Mouse (Mus musculus) C3H10T1/2 (cell line): Measurements from ENCODE around the gene Krt10. TPM values are rescaled to one million over a fixed set of nuclear protein-coding genes. Genes with fewer than 3 reads are reported as not detected.

Experiments used
- polyA plus RNA-seq, 2 experiments: library from polyadenylated mRNA; unstranded; fragments of >200 nt; fragmentation: generic; extraction: Trizol; gene quantifications; one replicate each; pipeline ENCODE4 v1.2.1; 2012; ENCODE audit warnings: missing spikeins in 2 of 2

Krt10 gene
- 1 to 10 TPM; 2.4 to 8.5 TPM for polyA plus RNA-seq

GRCm38 (mm10) chr11:99389264-99389663 lies at the start of gene Krt10:
TSS of gene Krt10 (minus strand) at chr11:99389364.

DNA sequence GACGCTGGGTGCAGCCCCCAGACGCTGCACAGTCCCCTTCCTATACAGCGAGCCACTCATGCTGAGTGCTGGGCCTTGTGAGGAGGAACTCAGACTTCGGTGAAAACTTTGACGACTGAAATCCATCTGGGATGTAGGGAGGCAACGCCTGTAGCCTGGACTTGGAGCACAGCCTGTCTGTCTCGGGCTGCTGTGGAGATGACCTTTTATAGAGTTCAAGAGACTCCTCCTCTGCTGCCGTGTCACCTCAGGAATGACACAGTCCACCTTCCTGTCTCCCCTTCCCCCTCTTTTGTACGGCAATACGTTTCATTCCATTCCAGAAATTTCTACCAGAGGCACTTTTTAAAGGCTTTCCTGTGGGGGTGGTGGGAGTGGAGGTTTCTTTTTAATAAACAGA lies 48.8 kb upstream of the Krt10 start, which contains the start of gene Krt20:
Gene Krt20, minus strand, starts transcription at position 179 of the 400 bp plus-strand sequence.

DNA sequence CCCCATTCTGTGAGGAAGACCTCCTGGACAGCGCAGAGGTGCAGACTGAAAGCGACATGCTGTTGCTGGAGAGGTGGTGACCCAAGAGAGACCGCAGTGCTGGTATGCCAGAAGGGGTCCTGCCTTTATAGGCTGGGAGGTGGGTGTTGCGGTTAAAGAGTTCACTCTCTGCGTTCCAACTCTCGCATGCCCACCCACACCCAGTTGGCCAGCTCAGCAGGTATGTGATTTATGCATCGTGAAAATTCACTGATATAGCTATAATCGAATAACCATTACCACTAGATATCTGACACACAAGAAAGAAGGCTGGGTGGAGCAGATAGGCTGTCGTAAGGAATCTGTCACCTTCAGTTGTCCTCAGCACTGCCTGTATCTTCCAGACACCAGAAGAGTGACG lies 33.0 kb upstream of the Krt10 start, which contains the start of gene Krt12:
Gene Krt12, minus strand, starts transcription at position 101 of the 400 bp plus-strand sequence.

GRCm38 (mm10) chr11:99374803-99375202 lies 14.4 kb downstream of the Krt10 start, which contains the start of gene Krt28:
TSS of gene Krt28 (minus strand) at chr11:99374903.

DNA sequence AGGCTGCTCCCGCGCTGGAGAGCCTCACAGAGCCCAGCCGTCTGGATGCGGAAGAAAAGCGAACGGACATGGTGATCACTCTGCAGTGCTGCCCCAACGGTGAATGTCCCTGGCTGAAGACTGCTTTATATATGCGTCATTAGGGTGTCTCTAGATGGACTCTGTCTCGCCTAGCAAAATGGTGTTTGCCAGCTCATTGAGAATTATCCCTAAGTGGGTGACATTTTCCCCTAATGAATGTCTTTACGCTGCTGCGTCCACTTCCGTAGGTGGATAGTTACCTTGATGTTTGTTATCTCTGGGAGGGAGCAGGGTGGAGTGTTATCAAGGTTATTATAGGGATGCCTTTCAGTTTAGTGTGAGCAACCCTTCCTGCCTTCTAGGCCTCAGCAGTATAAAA lies 38.2 kb downstream of the Krt10 start, which contains the start of gene Krt27:
Gene Krt27, minus strand, starts transcription at position 101 of the 400 bp plus-strand sequence.

DNA sequence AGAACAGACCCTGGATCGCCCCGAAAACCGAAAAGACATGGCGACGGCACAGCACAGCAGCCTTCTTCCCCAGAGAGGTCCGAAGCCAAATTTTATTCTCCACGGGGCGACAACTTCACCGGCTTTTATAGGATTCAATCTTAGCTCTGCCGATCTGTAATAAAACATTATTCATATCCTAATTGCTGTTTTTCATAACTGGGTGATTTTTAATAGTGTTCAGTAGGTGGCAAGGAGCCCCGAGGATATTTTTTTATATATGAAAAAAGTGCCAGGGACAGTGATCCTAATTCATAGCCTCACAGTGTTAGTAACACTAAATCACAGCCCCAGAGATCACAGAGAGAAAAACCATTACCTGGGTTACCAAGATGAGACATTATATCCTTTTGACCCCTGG lies 51.3 kb downstream of the Krt10 start, which contains the start of gene Krt26:
Gene Krt26, minus strand, starts transcription at position 101 of the 400 bp plus-strand sequence.

Other genes starting within 250 kb of the Krt10 start
- gene Ccr7, start 234.3 kb downstream of the Krt10 start, polyA plus RNA-seq, result under 1 TPM; 0.04 to 0.24 TPM
- gene Smarce1, start 158.3 kb downstream of the Krt10 start, polyA plus RNA-seq, result 100 to 1,000 TPM in 1 of 2 experiments, 10 to 100 TPM in 1; 51.1 to 137 TPM
- gene Krt222, start 145.3 kb downstream of the Krt10 start, polyA plus RNA-seq, result under 1 TPM in 1 of 2 experiments, not detected in 1; 0.01 TPM
- gene Krt24, start 104.1 kb downstream of the Krt10 start, polyA plus RNA-seq, result not detected
- gene Krt25, start 66.4 kb downstream of the Krt10 start, polyA plus RNA-seq, result not detected
- not detected for gene Krt26, start 51.4 kb downstream of the Krt10 start, polyA plus RNA-seq
- gene Krt27, start 38.3 kb downstream of the Krt10 start, polyA plus RNA-seq, result not detected
- gene Krt28, start 14.5 kb downstream of the Krt10 start, polyA plus RNA-seq, result under 1 TPM in 1 of 2 experiments, not detected in 1; 0.02 TPM
- gene Krt12, start 32.9 kb upstream of the Krt10 start, polyA plus RNA-seq, result not detected
- not detected for gene Krt20, start 48.8 kb upstream of the Krt10 start, polyA plus RNA-seq
- not detected for gene Krt23, start 103.8 kb upstream of the Krt10 start, polyA plus RNA-seq
- not detected for gene Krt39, start 132.0 kb upstream of the Krt10 start, polyA plus RNA-seq
- not detected for gene Krt40, start 153.8 kb upstream of the Krt10 start, polyA plus RNA-seq
- not detected for gene Krtap3-3, start 161.5 kb upstream of the Krt10 start, polyA plus RNA-seq
- not detected for gene Krtap3-2, start 167.5 kb upstream of the Krt10 start, polyA plus RNA-seq
- gene Gm11939, start 170.1 kb upstream of the Krt10 start, polyA plus RNA-seq, result not detected
- not detected for gene Krtap3-1, start 177.3 kb upstream of the Krt10 start, polyA plus RNA-seq
- gene Krtap1-5, start 191.7 kb upstream of the Krt10 start, polyA plus RNA-seq, result under 1 TPM in 1 of 2 experiments, not detected in 1; 0.06 TPM
- gene Krtap1-4, start 194.3 kb upstream of the Krt10 start, polyA plus RNA-seq, result not detected
- gene Krtap1-3, start 202.0 kb upstream of the Krt10 start, polyA plus RNA-seq, result not detected
- gene Krtap9-3, start 208.7 kb upstream of the Krt10 start, polyA plus RNA-seq, result not detected
- not detected for gene Gm11938, start 213.9 kb upstream of the Krt10 start, polyA plus RNA-seq
- not detected for gene Gm11937, start 220.8 kb upstream of the Krt10 start, polyA plus RNA-seq
- not detected for gene Krtap2-4, start 225.5 kb upstream of the Krt10 start, polyA plus RNA-seq
- not detected for gene Gm11562, start 231.1 kb upstream of the Krt10 start, polyA plus RNA-seq
- gene Krtap4-1, start 238.9 kb upstream of the Krt10 start, polyA plus RNA-seq, result not detected
- gene Krtap4-2, start 245.7 kb upstream of the Krt10 start, polyA plus RNA-seq, result not detected